Mouse (Mus musculus): Measurements from ENCODE around the gene Gm9945. TPM values are rescaled to one million over a fixed set of nuclear protein-coding genes. Genes with fewer than 3 reads are reported as not detected.

The Gm9945 gene
- not detected in 2 replicates for polyA plus RNA-seq (2014; fragmentation: Nextera tagmentation; extraction: Ambion mirVana)

DNA sequence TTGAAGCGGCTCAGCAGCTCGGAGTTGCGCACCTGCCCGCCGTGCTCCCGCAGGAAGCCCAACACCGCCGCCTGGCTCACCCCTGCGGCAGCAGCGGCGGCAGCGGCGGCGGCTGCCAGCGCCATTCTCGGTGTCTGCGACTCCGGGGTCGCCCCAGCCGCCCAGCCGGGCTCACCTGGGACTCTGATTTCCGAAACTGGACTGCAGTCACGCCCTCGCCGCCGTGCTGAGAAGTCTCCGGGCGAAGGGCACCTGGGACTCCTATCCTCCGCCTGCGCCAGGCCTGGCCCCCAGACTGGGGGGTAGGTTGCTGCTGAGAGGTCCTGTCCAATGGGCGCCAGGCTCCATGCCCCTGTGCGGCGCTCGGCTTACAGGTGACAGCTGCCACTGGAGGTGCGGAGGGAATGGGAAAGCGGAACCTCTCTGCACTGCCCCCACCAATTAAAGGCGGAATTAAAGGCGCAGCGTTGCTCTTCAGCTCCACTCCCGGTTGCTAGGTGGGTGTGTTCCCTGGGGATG lies at the start of gene Gm9945, which contains the start of gene Sowaha:
TSS of gene Gm9945 (plus strand) at position 384 of the 519 bp plus-strand sequence.
TSS of gene Sowaha (minus strand) at position 492 of the 519 bp plus-strand sequence.
- peak within 1 kb of the TSS; percentile 42 for H3K4me3 ChIP-seq (ENCODE audit: low read length)
- ATAC-seq (ENCODE audit: low FRiP score, low TSS enrichment) = peak; percentile 66
- peak within 1 kb of the TSS; percentile 67 for H3K4me2 ChIP-seq (replicated peaks; ENCODE audit: low read depth, low read length)

DNA sequence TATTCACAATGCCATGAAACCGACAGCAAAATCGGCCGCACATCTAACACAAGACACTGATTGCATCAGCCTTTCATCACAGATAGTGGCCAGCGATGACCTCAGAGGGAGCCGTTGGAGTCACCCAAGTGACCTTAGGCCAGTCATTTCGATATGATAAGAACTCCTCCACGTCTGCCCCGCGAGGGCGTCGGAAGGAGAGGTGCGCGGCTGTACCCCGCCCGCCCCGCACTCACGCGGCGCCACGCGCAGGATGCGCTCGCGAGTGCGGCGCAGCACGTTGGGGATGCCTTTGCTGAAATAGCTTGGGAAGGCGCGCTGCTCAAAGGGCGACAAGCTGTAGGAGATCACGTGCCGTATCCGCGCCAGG lies 49.7 kb upstream of the Gm9945 start:
- Histone ChIP-seq H3K4me1 (ENCODE audit: control insufficient read depth, insufficient read depth, low read length) (peaks cover 11% of the 10 kb centered on the region; the same call in 1 of the 2 replicates), H3K4me3 (ENCODE audit: low read length) (peak overlapping the region; percentile 79), H3K9ac (ENCODE audit: low read depth, low read length) (peak overlapping the region; percentile 92), H3K4me2 (replicated peaks; ENCODE audit: low read depth, low read length) (peak overlapping the region; percentile 76), H3K27ac (ENCODE audit: low read depth, low read length) (peak overlapping the region; percentile 10; the same call in 1 of the 2 replicates), H3K9me3 (ENCODE audit: control insufficient read depth, low read length) (no peaks in the 10 kb centered on the region), H3K27me3 (ENCODE audit: control insufficient read depth, insufficient read depth, low read length) (no peaks in the 10 kb centered on the region), H3K36me3 (ENCODE audit: control insufficient read depth, insufficient read depth, low read length) (peaks cover 10% of the 10 kb centered on the region)
- under 1% methylated on average over 34 of the region's 34 CpGs for WGBS
- peak; percentile 43; the same call in 1 of the 2 replicates for ATAC-seq (ENCODE audit: low FRiP score, low TSS enrichment)

More for the DNA sequence above, at the start of gene Gm9945, which contains the start of gene Sowaha:
- Histone ChIP-seq H3K27me3 (ENCODE audit: control insufficient read depth, insufficient read depth, low read length) (peaks cover 47% of the 10 kb centered on the region), H3K4me1 (ENCODE audit: control insufficient read depth, insufficient read depth, low read length) (peaks cover 9% of the 10 kb centered on the region; the same call in 1 of the 2 replicates), H3K36me3 (ENCODE audit: control insufficient read depth, insufficient read depth, low read length) (no peaks in the 10 kb centered on the region), H3K9me3 (ENCODE audit: control insufficient read depth, low read length) (peaks cover 5% of the 10 kb centered on the region; the same call in 1 of the 2 replicates), H3K9ac (ENCODE audit: low read depth, low read length) (peak within 1 kb of the TSS; percentile 50), H3K27ac (ENCODE audit: low read depth, low read length) (no peak within 1 kb of the TSS)
- 2% methylated on average over 40 of the region's 40 CpGs for WGBS

DNA sequence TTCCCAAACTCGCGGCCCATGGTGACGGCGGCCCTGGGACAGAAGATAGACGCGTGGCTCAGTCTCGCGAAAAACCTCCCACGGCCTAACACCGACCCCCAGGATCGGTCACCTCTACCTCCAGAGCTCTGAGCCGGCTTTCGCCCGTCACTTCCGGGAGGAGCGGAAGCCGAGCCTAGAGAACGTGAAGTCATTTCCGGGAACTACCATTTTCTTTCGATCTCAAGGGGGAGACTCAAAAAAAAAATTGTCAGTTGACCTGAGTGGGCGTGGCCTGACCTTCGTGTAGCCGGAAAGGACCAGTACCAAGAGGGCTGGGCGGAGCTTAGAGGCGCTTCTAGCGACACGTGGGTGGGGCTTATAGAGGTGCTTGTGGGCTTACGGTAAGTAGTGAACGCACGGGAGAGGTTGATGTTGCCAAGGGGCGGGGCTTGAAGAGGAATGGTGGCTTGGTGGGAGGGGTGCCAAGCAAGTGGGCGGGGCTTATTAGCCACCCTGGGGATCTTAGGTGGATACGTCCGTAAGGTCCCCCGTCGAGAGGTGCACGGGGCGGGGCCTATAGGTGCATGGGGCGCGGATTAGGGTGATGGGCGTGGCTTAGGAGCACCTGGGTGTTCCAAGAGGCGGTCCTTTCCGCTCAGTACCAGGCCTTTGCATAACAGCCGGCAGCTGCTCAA lies 49.2 kb upstream of the Gm9945 start, which contains the start of the genes Uqcrq and Gdf9:
TSS of gene Uqcrq (minus strand) at position 162 of the 677 bp plus-strand sequence.
TSS of gene Gdf9 (plus strand) at position 354 of the 677 bp plus-strand sequence.
- Histone ChIP-seq H3K36me3 (ENCODE audit: control insufficient read depth, insufficient read depth, low read length) (peaks cover 10% of the 10 kb centered on the region), H3K4me2 (replicated peaks; ENCODE audit: low read depth, low read length) (peak within 1 kb of the TSS; percentile 76), H3K4me3 (ENCODE audit: low read length) (peak within 1 kb of the TSS; percentile 79), H3K27ac (ENCODE audit: low read depth, low read length) (peak within 1 kb of the TSS; percentile 12), H3K27me3 (ENCODE audit: control insufficient read depth, insufficient read depth, low read length) (no peaks in the 10 kb centered on the region), H3K4me1 (ENCODE audit: control insufficient read depth, insufficient read depth, low read length) (peaks cover 11% of the 10 kb centered on the region; the same call in 1 of the 2 replicates), H3K9me3 (ENCODE audit: control insufficient read depth, low read length) (no peaks in the 10 kb centered on the region), H3K9ac (ENCODE audit: low read depth, low read length) (peak within 1 kb of the TSS; percentile 92)
- peak; percentile 97 for ATAC-seq (ENCODE audit: low FRiP score, low TSS enrichment)
- WGBS = under 1% methylated on average over 44 of the region's 44 CpGs

DNA sequence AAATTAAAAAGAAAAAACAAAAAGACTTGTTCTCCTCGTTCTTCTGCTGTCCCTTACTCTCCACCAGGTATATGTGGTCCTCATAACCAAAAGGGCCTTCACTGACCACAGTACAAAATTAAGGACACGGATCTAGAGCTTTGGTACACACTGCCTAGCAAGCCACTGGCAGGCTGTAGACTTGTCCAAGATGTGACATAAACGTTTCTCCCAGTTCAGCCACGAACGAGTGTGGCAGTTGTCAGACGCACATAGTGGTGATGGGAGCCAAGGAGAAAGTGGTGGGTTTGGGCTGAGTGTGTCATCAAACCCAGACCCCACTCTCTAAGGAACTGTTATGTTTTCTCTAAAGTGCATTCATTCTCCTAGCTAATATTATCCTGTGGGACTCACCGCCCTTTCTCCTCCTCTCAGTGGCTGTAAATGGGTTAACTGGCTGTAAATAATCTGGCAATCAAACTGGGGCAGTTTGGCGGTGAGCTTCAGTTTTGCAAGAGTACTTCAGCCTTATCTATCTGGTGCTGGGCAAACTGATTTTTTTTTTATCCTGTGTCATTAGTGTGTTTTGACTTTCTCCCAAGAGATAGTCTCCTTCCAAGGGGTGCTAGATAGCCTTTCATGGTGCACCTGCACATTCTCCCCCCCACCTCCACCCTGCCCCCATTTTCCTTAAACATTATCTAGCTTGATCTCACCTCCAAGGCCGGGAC lies 48.5 kb upstream of the Gm9945 start:
- Histone ChIP-seq H3K4me2 (replicated peaks; ENCODE audit: low read depth, low read length) (peak overlapping the region; percentile 57), H3K4me3 (ENCODE audit: low read length) (peak overlapping the region; percentile 79), H3K9ac (ENCODE audit: low read depth, low read length) (peak overlapping the region; percentile 35; the same call in 1 of the 2 replicates), H3K36me3 (ENCODE audit: control insufficient read depth, insufficient read depth, low read length) (peaks cover 10% of the 10 kb centered on the region), H3K27ac (ENCODE audit: low read depth, low read length) (peak overlapping the region; percentile 12; the same call in 1 of the 2 replicates), H3K27me3 (ENCODE audit: control insufficient read depth, insufficient read depth, low read length) (no peaks in the 10 kb centered on the region), H3K4me1 (ENCODE audit: control insufficient read depth, insufficient read depth, low read length) (peaks cover 11% of the 10 kb centered on the region; the same call in 1 of the 2 replicates), H3K9me3 (ENCODE audit: control insufficient read depth, low read length) (no peaks in the 10 kb centered on the region)
- WGBS = 12% methylated on average over 9 of the region's 9 CpGs
- no peak; the same call in 1 of the 2 replicates for ATAC-seq (ENCODE audit: low FRiP score, low TSS enrichment)

DNA sequence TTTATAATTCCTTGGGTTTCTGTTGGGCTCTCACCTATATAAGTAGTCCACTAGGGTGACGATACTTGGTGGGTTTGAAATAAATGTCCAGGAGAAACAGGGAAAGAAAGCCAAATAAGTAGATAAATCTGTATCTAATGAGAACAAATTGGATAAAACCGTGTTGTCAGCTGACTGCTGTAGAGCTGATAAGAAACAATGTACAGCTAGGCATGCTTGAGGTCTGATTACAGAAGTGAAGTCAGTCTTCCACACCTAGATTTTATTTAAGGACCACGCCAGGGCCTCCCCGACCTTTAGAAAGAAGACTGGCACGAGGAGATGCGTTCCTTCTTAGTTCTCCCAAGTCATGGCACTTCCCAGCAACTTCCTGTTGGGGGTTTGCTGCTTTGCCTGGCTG lies 46.9 kb upstream of the Gm9945 start:
- no peak for ATAC-seq (ENCODE audit: low FRiP score, low TSS enrichment)
- H3K4me2 ChIP-seq (replicated peaks; ENCODE audit: low read depth, low read length) = no peak overlapping the region
- H3K4me3 ChIP-seq (ENCODE audit: low read length) = no peak overlapping the region
- H3K27ac ChIP-seq (ENCODE audit: low read depth, low read length) = no peak overlapping the region
- no peaks in the 10 kb centered on the region for H3K9me3 ChIP-seq (ENCODE audit: control insufficient read depth, low read length)
- H3K27me3 ChIP-seq (ENCODE audit: control insufficient read depth, insufficient read depth, low read length) = no peaks in the 10 kb centered on the region
- peaks cover 11% of the 10 kb centered on the region; the same call in 1 of the 2 replicates for H3K4me1 ChIP-seq (ENCODE audit: control insufficient read depth, insufficient read depth, low read length)
- WGBS = 58% methylated on average over 6 of the region's 6 CpGs
- H3K36me3 ChIP-seq (ENCODE audit: control insufficient read depth, insufficient read depth, low read length) = peaks cover 9% of the 10 kb centered on the region
- H3K9ac ChIP-seq (ENCODE audit: low read depth, low read length) = no peak overlapping the region

DNA sequence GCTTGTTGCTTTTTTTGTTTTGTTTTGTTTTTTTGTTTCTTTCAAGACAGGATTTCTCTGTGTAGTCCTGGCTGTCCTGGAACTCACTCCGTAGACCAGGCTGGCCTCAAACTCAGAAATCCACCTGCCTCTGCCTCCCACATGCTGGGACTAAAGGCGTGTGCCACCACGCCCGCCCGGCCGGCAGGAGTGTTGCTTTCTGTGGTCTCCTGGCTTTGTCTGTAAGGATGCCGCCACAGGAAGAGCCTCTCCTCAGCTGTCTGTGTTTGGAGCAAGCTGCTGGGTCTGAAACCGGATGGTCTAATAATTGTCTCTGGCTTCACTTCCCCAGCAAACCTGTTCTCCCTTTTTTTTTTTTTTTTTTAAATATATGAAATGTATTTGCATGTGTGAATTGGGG lies 44.5 kb upstream of the Gm9945 start:
- Histone ChIP-seq H3K9ac (ENCODE audit: low read depth, low read length) (no peak overlapping the region), H3K36me3 (ENCODE audit: control insufficient read depth, insufficient read depth, low read length) (no peaks in the 10 kb centered on the region), H3K27ac (ENCODE audit: low read depth, low read length) (no peak overlapping the region), H3K4me3 (ENCODE audit: low read length) (no peak overlapping the region), H3K4me1 (ENCODE audit: control insufficient read depth, insufficient read depth, low read length) (peaks cover 5% of the 10 kb centered on the region; the same call in 1 of the 2 replicates), H3K27me3 (ENCODE audit: control insufficient read depth, insufficient read depth, low read length) (no peaks in the 10 kb centered on the region), H3K9me3 (ENCODE audit: control insufficient read depth, low read length) (no peaks in the 10 kb centered on the region), H3K4me2 (replicated peaks; ENCODE audit: low read depth, low read length) (no peak overlapping the region)
- no peak for ATAC-seq (ENCODE audit: low FRiP score, low TSS enrichment)
- WGBS = 82% methylated on average over 8 of the region's 8 CpGs

DNA sequence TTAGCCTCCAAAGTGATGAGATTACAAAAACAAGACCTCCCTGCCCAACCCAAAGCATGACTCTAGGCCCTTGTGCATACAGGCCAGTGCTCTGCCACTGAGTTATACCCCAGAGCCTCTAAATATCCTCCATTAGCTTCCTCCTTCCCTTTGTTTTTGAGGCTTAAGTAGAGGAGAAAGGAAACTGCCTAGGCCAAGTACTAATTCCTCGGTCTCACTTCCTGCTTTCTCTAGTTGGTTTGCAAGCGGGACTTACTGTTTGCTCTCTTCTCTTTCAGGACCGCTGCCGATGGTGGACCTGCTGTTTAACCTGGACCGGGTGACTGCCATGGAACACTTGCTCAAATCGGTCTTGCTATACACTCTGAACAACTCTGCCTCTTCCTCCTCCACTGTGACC lies 43.6 kb upstream of the Gm9945 start:
- no peak for ATAC-seq (ENCODE audit: low FRiP score, low TSS enrichment)
- no peak overlapping the region for H3K4me3 ChIP-seq (ENCODE audit: low read length)
- H3K4me1 ChIP-seq (ENCODE audit: control insufficient read depth, insufficient read depth, low read length) = peaks cover 4% of the 10 kb centered on the region; the same call in 1 of the 2 replicates
- no peaks in the 10 kb centered on the region for H3K36me3 ChIP-seq (ENCODE audit: control insufficient read depth, insufficient read depth, low read length)
- H3K27ac ChIP-seq (ENCODE audit: low read depth, low read length) = no peak overlapping the region
- 89% methylated on average over 6 of the region's 6 CpGs for WGBS
- no peaks in the 10 kb centered on the region for H3K9me3 ChIP-seq (ENCODE audit: control insufficient read depth, low read length)
- H3K27me3 ChIP-seq (ENCODE audit: control insufficient read depth, insufficient read depth, low read length) = no peaks in the 10 kb centered on the region
- H3K4me2 ChIP-seq (replicated peaks; ENCODE audit: low read depth, low read length) = no peak overlapping the region
- no peak overlapping the region for H3K9ac ChIP-seq (ENCODE audit: low read depth, low read length)

DNA sequence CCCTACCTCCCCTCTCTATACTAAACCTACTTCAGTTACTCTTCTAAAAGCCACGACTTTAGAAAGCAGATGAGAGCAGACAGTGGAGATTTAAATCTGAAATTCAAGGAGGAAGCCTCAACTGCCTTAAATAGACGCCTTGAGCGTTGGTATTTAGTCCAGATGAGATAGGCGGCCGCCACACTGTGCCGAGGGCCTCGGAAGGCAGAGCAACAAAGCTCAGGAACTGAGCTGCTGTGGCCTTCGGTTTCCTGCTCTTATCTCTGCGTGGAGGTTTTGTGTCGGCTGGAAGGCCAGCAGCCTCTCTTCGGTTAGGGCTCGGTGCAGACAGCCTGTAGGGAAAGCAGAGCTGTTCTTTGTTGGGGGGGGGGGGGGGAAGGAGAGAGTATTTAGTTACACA lies 38.0 kb upstream of the Gm9945 start:
- WGBS = 37% methylated on average over 12 of the region's 12 CpGs
- Histone ChIP-seq H3K4me3 (ENCODE audit: low read length) (no peak overlapping the region), H3K4me1 (ENCODE audit: control insufficient read depth, insufficient read depth, low read length) (no peaks in the 10 kb centered on the region), H3K9me3 (ENCODE audit: control insufficient read depth, low read length) (no peaks in the 10 kb centered on the region), H3K36me3 (ENCODE audit: control insufficient read depth, insufficient read depth, low read length) (no peaks in the 10 kb centered on the region), H3K27ac (ENCODE audit: low read depth, low read length) (no peak overlapping the region), H3K9ac (ENCODE audit: low read depth, low read length) (no peak overlapping the region), H3K27me3 (ENCODE audit: control insufficient read depth, insufficient read depth, low read length) (no peaks in the 10 kb centered on the region), H3K4me2 (replicated peaks; ENCODE audit: low read depth, low read length) (no peak overlapping the region)
- no peak for ATAC-seq (ENCODE audit: low FRiP score, low TSS enrichment)

All from kidney, embryonic 14.5 days (tissue).